Mouse (Mus musculus): ENCODE results near the gene Fer. TPM values are rescaled to one million over a fixed set of nuclear protein-coding genes. Genes with fewer than 3 reads are reported as not detected.

Gene Fer
- polyA plus RNA-seq, 1 experiment from 2014 or later = 38.3 TPM

GRCm38 (mm10) chr17:64100172-64100510 is 237.3 kb downstream of the Fer start:
- H3K27ac ChIP-seq = no peak overlapping the region
- no peaks in the 10 kb centered on the region for H3K36me3 ChIP-seq (replicated peaks)
- H3K4me3 ChIP-seq = no peak overlapping the region
- H3K9me3 ChIP-seq = no peaks in the 10 kb centered on the region
- no peak overlapping the region for H3K4me2 ChIP-seq
- no peak overlapping the region for H3K9ac ChIP-seq
- 55% methylated on average over 3 of the region's 3 CpGs for WGBS
- no peaks in the 10 kb centered on the region for H3K27me3 ChIP-seq (replicated peaks)
- H3K4me1 ChIP-seq = peaks cover 14% of the 10 kb centered on the region
- ATAC-seq (replicated peaks) = no peak

DNA sequence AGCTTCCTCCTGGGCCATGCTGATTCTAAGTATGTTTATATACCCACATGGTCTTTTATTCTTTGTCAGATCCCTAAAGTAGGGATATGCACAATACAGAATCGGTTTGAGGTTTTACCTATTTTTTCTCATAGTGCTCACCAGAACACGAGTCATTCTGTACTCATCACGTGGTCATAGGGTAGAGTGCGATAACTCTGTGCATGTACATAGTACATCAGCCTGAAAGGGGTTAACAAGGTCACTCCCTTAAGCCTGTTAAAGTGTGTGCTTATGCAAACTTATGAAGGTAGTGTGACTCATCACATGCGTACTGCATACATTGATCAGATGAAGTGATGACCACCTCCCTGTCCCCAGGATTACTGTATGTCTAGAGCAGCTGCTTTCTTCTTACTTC is 245.9 kb downstream of the Fer start:
- H3K27me3 ChIP-seq (replicated peaks) = no peaks in the 10 kb centered on the region
- ATAC-seq (replicated peaks) = no peak
- H3K27ac ChIP-seq = no peak overlapping the region
- no peak overlapping the region for H3K4me3 ChIP-seq
- no peak overlapping the region for H3K9ac ChIP-seq
- H3K36me3 ChIP-seq (replicated peaks) = no peaks in the 10 kb centered on the region
- 97% methylated on average over 5 of the region's 5 CpGs for WGBS
- no peaks in the 10 kb centered on the region for H3K9me3 ChIP-seq
- H3K4me2 ChIP-seq = no peak overlapping the region
- H3K4me1 ChIP-seq = peaks cover 6% of the 10 kb centered on the region

DNA sequence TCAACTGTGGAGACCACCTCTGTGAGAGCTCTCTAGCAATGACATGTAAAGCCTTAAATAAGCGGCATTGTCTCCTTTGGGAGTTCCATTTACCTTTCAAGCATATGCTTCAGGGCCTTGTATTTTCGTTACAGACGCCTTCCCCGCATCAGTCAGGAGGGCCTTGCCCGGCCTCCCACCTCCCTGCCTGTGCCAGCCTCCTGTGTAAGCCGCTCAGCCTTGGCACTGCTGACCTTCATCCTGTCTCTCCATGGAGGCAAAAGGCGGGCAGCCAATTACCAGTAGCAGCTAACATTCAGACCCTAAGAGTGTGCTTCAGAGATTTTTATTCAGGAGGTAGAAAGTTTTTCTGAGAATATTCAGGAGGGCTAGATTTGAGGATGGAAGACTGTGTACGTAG is 247.0 kb downstream of the Fer start:
- no peaks in the 10 kb centered on the region for H3K36me3 ChIP-seq (replicated peaks)
- peaks cover 6% of the 10 kb centered on the region for H3K4me1 ChIP-seq
- no peak overlapping the region for H3K4me3 ChIP-seq
- 56% methylated on average over 8 of the region's 8 CpGs for WGBS
- no peaks in the 10 kb centered on the region for H3K27me3 ChIP-seq (replicated peaks)
- peak overlapping the region; percentile 42; the same call in 1 of the 2 replicates for H3K27ac ChIP-seq
- ATAC-seq (replicated peaks) = no peak
- no peak overlapping the region for H3K4me2 ChIP-seq
- H3K9ac ChIP-seq = no peak overlapping the region
- no peaks in the 10 kb centered on the region for H3K9me3 ChIP-seq

- H3K27ac ChIP-seq = no peak overlapping the region
- WGBS = 73% methylated on average over 5 of the region's 5 CpGs
- no peak overlapping the region for H3K4me3 ChIP-seq
- no peak overlapping the region for H3K9ac ChIP-seq
- H3K4me2 ChIP-seq = no peak overlapping the region
- ATAC-seq (replicated peaks) = no peak
- H3K36me3 ChIP-seq (replicated peaks) = no peaks in the 10 kb centered on the region
- no peaks in the 10 kb centered on the region for H3K9me3 ChIP-seq
- no peaks in the 10 kb centered on the region for H3K27me3 ChIP-seq (replicated peaks)
- H3K4me1 ChIP-seq = peaks cover 6% of the 10 kb centered on the region
Measured at GRCm38 (mm10) chr17:64113625-64114024, 250.8 kb downstream of the Fer start.

GRCm38 (mm10) chr17:64116762-64117161 is 253.9 kb downstream of the Fer start:
- Histone ChIP-seq H3K4me3 (no peak overlapping the region), H3K9ac (no peak overlapping the region), H3K27me3 (replicated peaks) (no peaks in the 10 kb centered on the region), H3K4me2 (no peak overlapping the region), H3K4me1 (no peaks in the 10 kb centered on the region), H3K27ac (no peak overlapping the region), H3K9me3 (no peaks in the 10 kb centered on the region), H3K36me3 (replicated peaks) (no peaks in the 10 kb centered on the region)
- 52% methylated on average over 6 of the region's 6 CpGs for WGBS
- no peak for ATAC-seq (replicated peaks)

GRCm38 (mm10) chr17:64119697-64120288 is 256.9 kb downstream of the Fer start:
- Histone ChIP-seq H3K9ac (no peak overlapping the region), H3K4me2 (no peak overlapping the region), H3K36me3 (replicated peaks) (no peaks in the 10 kb centered on the region), H3K4me1 (no peaks in the 10 kb centered on the region), H3K4me3 (no peak overlapping the region), H3K27ac (no peak overlapping the region), H3K27me3 (replicated peaks) (no peaks in the 10 kb centered on the region), H3K9me3 (no peaks in the 10 kb centered on the region)
- 78% methylated on average over 5 of the region's 5 CpGs for WGBS
- ATAC-seq (replicated peaks) = no peak

GRCm38 (mm10) chr17:64122556-64122955 is 259.7 kb downstream of the Fer start:
- WGBS = 89% methylated on average over 11 of the region's 11 CpGs

GRCm38 (mm10) chr17:64123732-64124131 is 260.9 kb downstream of the Fer start:
- H3K36me3 ChIP-seq (replicated peaks) = no peaks in the 10 kb centered on the region
- no peak overlapping the region for H3K4me3 ChIP-seq
- H3K9ac ChIP-seq = no peak overlapping the region
- H3K4me1 ChIP-seq = no peaks in the 10 kb centered on the region
- no peak overlapping the region for H3K4me2 ChIP-seq
- ATAC-seq (replicated peaks) = no peak
- WGBS = 84% methylated on average over 3 of the region's 3 CpGs
- H3K27me3 ChIP-seq (replicated peaks) = no peaks in the 10 kb centered on the region
- no peak overlapping the region for H3K27ac ChIP-seq
- no peaks in the 10 kb centered on the region for H3K9me3 ChIP-seq

More at GRCm38 (mm10) chr17:64122556-64122955, 259.7 kb downstream of the Fer start:
- Histone ChIP-seq H3K4me1 (no peaks in the 10 kb centered on the region), H3K9me3 (no peaks in the 10 kb centered on the region), H3K4me2 (no peak overlapping the region), H3K27ac (no peak overlapping the region), H3K4me3 (no peak overlapping the region), H3K36me3 (replicated peaks) (no peaks in the 10 kb centered on the region), H3K9ac (no peak overlapping the region), H3K27me3 (replicated peaks) (no peaks in the 10 kb centered on the region)
- ATAC-seq (replicated peaks) = no peak

GRCm38 (mm10) chr17:64126904-64127303 is 264.0 kb downstream of the Fer start:
- Histone ChIP-seq H3K27me3 (replicated peaks) (no peaks in the 10 kb centered on the region), H3K36me3 (replicated peaks) (no peaks in the 10 kb centered on the region), H3K27ac (no peak overlapping the region), H3K4me1 (peaks cover 4% of the 10 kb centered on the region; the same call in 1 of the 2 replicates), H3K9ac (no peak overlapping the region), H3K4me3 (no peak overlapping the region), H3K9me3 (no peaks in the 10 kb centered on the region), H3K4me2 (no peak overlapping the region)
- no peak for ATAC-seq (replicated peaks)
- WGBS = 94% methylated on average over 5 of the region's 5 CpGs

DNA sequence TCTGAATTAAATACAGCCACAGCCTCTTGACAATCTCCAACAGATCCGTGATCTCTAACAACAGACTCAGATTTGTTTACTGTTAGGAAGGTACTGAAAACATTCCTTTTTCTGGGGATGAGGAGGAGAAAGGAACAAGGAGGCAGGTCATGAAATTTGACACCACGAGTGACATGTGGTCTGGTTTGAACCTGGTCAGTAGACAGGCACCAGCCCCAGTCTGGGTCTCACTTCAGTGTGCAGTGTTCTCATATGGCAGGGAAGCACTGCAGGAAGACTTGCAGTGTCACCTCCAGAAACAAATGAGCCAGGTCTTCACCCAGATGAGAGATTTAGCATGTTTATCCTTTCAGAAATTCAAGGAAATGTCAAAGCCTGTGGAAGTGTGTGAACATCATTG is 266.9 kb downstream of the Fer start:
- no peak overlapping the region for H3K4me3 ChIP-seq
- H3K9ac ChIP-seq = no peak overlapping the region
- peaks cover 4% of the 10 kb centered on the region; the same call in 1 of the 2 replicates for H3K4me1 ChIP-seq
- WGBS = 67% methylated on average over 2 of the region's 2 CpGs
- H3K4me2 ChIP-seq = no peak overlapping the region
- no peaks in the 10 kb centered on the region for H3K36me3 ChIP-seq (replicated peaks)
- H3K27me3 ChIP-seq (replicated peaks) = no peaks in the 10 kb centered on the region
- H3K9me3 ChIP-seq = no peaks in the 10 kb centered on the region
- ATAC-seq (replicated peaks) = no peak
- H3K27ac ChIP-seq = no peak overlapping the region

GRCm38 (mm10) chr17:64130356-64130755 is 267.5 kb downstream of the Fer start:
- 58% methylated on average over 3 of the region's 3 CpGs for WGBS
- Histone ChIP-seq H3K27me3 (replicated peaks) (no peaks in the 10 kb centered on the region), H3K9me3 (no peaks in the 10 kb centered on the region), H3K9ac (no peak overlapping the region), H3K27ac (no peak overlapping the region), H3K4me2 (no peak overlapping the region), H3K4me3 (no peak overlapping the region), H3K36me3 (replicated peaks) (no peaks in the 10 kb centered on the region), H3K4me1 (peaks cover 4% of the 10 kb centered on the region; the same call in 1 of the 2 replicates)
- peak; percentile 60 for ATAC-seq (replicated peaks)

GRCm38 (mm10) chr17:64132183-64132582 is 269.3 kb downstream of the Fer start:
- H3K36me3 ChIP-seq (replicated peaks) = no peaks in the 10 kb centered on the region
- H3K27me3 ChIP-seq (replicated peaks) = no peaks in the 10 kb centered on the region
- H3K4me2 ChIP-seq = no peak overlapping the region
- no peak overlapping the region for H3K27ac ChIP-seq
- no peak for ATAC-seq (replicated peaks)
- WGBS = 86% methylated on average over 6 of the region's 6 CpGs
- H3K4me3 ChIP-seq = no peak overlapping the region
- no peaks in the 10 kb centered on the region for H3K9me3 ChIP-seq
- H3K9ac ChIP-seq = no peak overlapping the region
- H3K4me1 ChIP-seq = peaks cover 4% of the 10 kb centered on the region; the same call in 1 of the 2 replicates

DNA sequence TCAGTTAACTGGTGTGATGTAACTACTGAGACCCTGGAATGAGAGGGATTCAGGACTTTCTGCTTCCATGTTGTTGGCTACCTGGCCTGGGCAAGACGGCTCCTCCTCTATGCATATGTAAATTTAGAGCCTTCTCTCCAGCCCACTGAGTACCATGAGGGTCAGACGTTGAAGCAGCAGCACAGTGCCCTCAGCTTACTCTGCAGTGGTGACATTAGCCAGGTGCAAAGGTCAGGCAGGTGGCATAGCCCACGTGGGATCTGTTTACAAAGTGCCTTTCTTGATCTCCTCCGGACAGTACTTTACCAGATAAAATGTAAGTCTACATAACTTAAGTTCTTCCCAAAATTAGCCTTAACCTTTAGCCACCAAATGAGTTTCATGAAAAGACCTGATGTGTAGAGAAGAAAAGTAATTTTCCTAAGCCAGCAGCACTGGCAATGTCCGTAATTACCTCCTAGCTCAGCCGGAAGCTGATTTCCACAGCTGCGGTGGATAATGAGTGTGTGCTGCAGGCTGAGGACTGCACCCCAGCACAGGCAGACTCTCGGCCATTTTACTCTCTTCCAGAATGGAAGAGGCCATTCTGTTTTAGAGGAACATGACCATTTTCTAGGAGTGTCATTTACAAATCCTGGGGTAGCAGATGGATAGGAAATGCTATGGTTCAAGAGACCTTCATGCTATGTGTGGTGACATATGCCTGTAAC is 273.2 kb downstream of the Fer start:
- H3K9me3 ChIP-seq = no peaks in the 10 kb centered on the region
- 56% methylated on average over 8 of the region's 8 CpGs for WGBS
- no peaks in the 10 kb centered on the region for H3K36me3 ChIP-seq (replicated peaks)
- peaks cover 11% of the 10 kb centered on the region for H3K4me1 ChIP-seq
- no peak overlapping the region for H3K4me3 ChIP-seq
- no peak overlapping the region for H3K27ac ChIP-seq
- no peak for ATAC-seq (replicated peaks)
- H3K9ac ChIP-seq = no peak overlapping the region
- H3K4me2 ChIP-seq = no peak overlapping the region
- H3K27me3 ChIP-seq (replicated peaks) = no peaks in the 10 kb centered on the region
